Mouse (Mus musculus) kidney, postnatal 0 days (tissue): ENCODE measurements around the gene Klf16. TPM values are rescaled to one million over a fixed set of nuclear protein-coding genes. Genes with fewer than 3 reads are reported as not detected.

ENCODE experiments used
- ATAC-seq: fragments of 200-750 bp; cut with Nextera tagmentation; replicated peaks from 2 replicates; pipeline ENCODE4 v1.8.0; 2017; ENCODE audit warnings: low read depth, moderate number of reproducible peaks, moderate TSS enrichment, moderate library complexity; ENCODE audit not compliant: low FRiP score
- DNase-seq: peaks from one replicate; pipeline ENCODE4 v3.0.0-alpha.2; 2016; ENCODE audit warnings: low spot score
- H3K27ac ChIP-seq: fragments of 300-500 bp; sonication (generic); 2 replicates; pipeline ENCODE4 v1.5.1; 2014; ENCODE audit warnings: mild to moderate bottlenecking
- H3K27me3 ChIP-seq: fragments of 300-500 bp; sonication (generic); 2 replicates; pipeline ENCODE4 v1.6.1; 2014; ENCODE audit warnings: low read length, mixed read lengths; ENCODE audit not compliant: insufficient read depth
- H3K36me3 ChIP-seq: fragments of 300-500 bp; sonication (generic); 2 replicates; pipeline ENCODE4 v1.6.1; 2014; ENCODE audit warnings: low read length, mixed read lengths; ENCODE audit not compliant: insufficient read depth
- H3K4me1 ChIP-seq: fragments of 300-500 bp; sonication (generic); replicated peaks from 2 replicates; pipeline ENCODE4 v1.6.1; 2014; ENCODE audit warnings: antibody characterized with exemption, low read length, mixed read lengths; ENCODE audit not compliant: insufficient read depth
- H3K4me2 ChIP-seq: fragments of 300-500 bp; sonication (generic); 2 replicates; pipeline ENCODE4 v1.6.1; 2014; ENCODE audit warnings: mild to moderate bottlenecking, low read length, moderate library complexity, mixed read lengths
- H3K4me3 ChIP-seq: fragments of 300-500 bp; sonication (generic); replicated peaks from 2 replicates; pipeline ENCODE4 v1.5.1; 2014; ENCODE audit warnings: low read depth, low read length
- H3K9ac ChIP-seq: fragments of 300-500 bp; sonication (generic); 2 replicates; pipeline ENCODE4 v1.6.1; 2014; ENCODE audit warnings: low read depth, low read length
- H3K9me3 ChIP-seq: fragments of 300-500 bp; sonication (generic); replicated peaks from 2 replicates; pipeline ENCODE4 v1.6.1; 2016; ENCODE audit warnings: low read length, inconsistent platforms, mixed read lengths
- CTCF ChIP-seq: IDR thresholded peaks from 2 replicates; pipeline ENCODE4 v1.5.1; 2016; ENCODE audit warnings: antibody characterized with exemption, low read depth, mild to moderate bottlenecking, moderate library complexity
- WGBS: fragments of 180-500 bp; shearing (Covaris S2); extraction: QIAGEN DNeasy Blood & Tissue Kit; methylation state at CpG from one replicate; pipeline ENCODE4 v1.1.7; 2014; 5-methylcytosine and 5-hydroxymethylcytosine counted together
- polyA plus RNA-seq: library from polyadenylated mRNA; unstranded; fragments of >200 nt; fragmentation: Nextera tagmentation; extraction: Ambion mirVana; gene quantifications from 2 replicates; pipeline ENCODE4 v1.2.1, GENCODE M21; 2015

Gene Klf16
- polyA plus RNA-seq, 1 experiment from 2014 or later: 8.8 TPM

DNA sequence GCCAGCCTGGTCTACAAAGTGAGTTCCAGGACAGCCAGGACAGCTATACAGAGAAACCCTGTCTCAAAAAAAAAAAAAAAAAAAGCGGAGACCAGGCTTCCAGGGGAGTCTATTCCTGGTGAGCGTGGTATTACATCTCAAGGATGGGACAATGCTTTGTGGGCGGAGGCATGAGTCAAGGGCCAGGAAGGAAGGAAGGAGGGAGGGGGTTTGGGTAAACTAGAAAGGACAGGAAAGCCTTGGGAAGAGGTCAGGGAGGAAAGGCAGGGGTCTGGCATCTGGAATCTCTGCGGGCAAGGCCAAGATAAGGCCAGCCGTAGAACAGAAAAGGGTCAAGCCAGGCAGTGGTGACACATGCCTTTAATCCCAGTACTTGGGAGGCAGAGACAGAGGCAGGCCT lies 37.6 kb downstream of the Klf16 start:
- WGBS: 57% methylated on average over 4 of the region's 5 CpGs
- ATAC-seq (no peak), DNase-seq (peak; percentile 16)
- Histone ChIP-seq H3K36me3 (peaks cover 29% of the 10 kb centered on the region), H3K9me3 (no peaks in the 10 kb centered on the region), H3K27ac (no peak overlapping the region), H3K4me2 (no peak overlapping the region), H3K9ac (no peak overlapping the region), H3K4me3 (no peak overlapping the region), H3K27me3 (peaks cover 7% of the 10 kb centered on the region; the same call in 1 of the 2 replicates), H3K4me1 (peaks cover 7% of the 10 kb centered on the region; the same call in 1 of the 2 replicates)
- TF ChIP-seq CTCF: no peak

DNA sequence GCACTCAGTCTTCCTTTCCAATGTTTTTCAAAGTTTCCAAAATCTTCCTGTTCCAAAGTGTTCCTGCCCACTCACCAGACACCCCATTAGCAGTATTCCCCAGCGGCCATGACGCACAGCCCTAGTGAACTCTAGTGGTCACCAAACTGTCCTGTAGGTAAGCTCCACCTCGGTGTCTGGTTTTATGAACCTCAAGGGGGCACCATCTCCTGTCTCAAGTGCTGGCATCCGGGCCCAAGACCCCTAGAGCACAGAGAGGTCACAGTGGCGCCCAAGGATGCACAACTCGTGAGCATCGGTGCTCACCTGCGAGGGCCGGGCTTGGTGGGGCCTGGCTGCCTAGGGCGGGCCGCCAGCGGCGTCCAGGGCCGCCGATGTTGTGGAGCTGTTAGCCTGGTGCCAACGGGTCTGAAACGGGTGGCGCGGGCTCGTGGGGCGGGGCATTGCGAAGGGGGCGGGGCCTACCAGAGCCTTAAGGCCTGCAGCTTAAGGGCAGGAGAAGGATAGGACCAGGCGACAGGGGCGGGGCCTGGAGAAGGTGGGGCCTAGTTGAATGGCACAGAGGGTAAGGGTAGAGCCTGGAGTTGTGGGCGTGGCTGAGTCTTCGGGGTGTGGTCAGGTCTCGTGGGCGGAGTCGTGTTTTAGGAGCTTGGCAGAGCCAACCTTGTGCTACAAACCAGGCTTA lies 38.3 kb downstream of the Klf16 start, which contains the start of gene Atp8b3:
Atp8b3 (minus strand) TSS at position 415 of the 685 bp plus-strand sequence.
- Histone ChIP-seq H3K27ac (no peak within 1 kb of the TSS), H3K9ac (0 out of 2 replicates have a peak within 1 kb of the TSS, but pooled peaks have one; percentile 14)
- ATAC-seq: peak; percentile 91

DNA sequence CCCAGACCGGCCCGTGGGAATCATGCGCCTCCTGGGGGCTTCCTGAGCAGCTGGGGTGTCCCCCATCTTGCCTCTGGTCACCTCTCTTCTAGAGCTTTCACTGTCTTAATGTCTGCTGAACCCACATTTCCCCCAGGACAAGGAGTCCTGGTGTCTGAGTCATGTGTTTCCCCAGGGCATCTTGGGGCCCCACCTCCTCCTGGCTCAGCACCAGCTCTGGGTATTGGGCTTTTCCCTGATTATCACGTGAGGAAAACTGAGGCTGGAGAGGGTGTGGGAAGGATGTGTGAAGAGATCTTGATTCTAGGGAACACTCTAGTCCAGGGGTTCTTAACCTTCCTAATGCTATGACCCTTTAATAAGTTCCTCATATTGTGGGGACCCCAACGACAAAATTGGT lies 38.9 kb downstream of the Klf16 start:
- Histone ChIP-seq H3K27ac (no peak overlapping the region), H3K9ac (no peak overlapping the region), H3K9me3 (no peaks in the 10 kb centered on the region), H3K4me2 (no peak overlapping the region), H3K4me3 (no peak overlapping the region), H3K36me3 (peaks cover 20% of the 10 kb centered on the region), H3K27me3 (peaks cover 7% of the 10 kb centered on the region; the same call in 1 of the 2 replicates), H3K4me1 (peaks cover 7% of the 10 kb centered on the region; the same call in 1 of the 2 replicates)
- ATAC-seq: no peak
- TF ChIP-seq CTCF: no peak
- DNase-seq: no peak
- WGBS: 51% methylated on average over 5 of the region's 5 CpGs

More for the DNA sequence above, 38.3 kb downstream of the Klf16 start, which contains the start of gene Atp8b3:
- H3K27me3 ChIP-seq: peaks cover 7% of the 10 kb centered on the region; the same call in 1 of the 2 replicates
- WGBS: 2% methylated on average over 30 of the region's 30 CpGs
- peaks cover 7% of the 10 kb centered on the region; the same call in 1 of the 2 replicates for H3K4me1 ChIP-seq
- DNase-seq: peak; percentile 95
- peaks cover 22% of the 10 kb centered on the region for H3K36me3 ChIP-seq
- peak within 1 kb of the TSS; percentile 21; the same call in 1 of the 2 replicates for H3K4me3 ChIP-seq
- peak within 1 kb of the TSS; percentile 52 for H3K4me2 ChIP-seq
- TF ChIP-seq CTCF: peak; percentile 44
- H3K9me3 ChIP-seq: no peaks in the 10 kb centered on the region

DNA sequence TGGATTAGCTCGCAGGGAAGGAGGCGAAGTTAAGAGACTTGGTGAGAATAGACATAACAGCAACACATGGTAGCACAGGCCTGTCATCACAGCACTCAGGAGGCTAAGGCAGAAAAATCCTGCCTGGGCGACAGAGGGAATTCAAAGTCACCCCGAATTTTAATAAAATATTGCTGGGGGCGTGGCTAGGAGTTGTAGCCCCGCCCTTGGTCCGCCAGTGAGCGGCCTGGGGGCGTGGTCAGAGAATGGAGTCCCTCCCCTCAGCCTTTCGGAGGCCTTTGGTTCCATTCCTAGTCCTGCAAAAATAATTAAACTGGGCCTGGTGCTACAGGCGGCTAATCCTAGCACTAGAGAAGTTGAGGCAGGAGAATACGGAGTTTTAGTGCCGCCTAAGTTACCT lies 41.4 kb downstream of the Klf16 start:
- Histone ChIP-seq H3K36me3 (no peaks in the 10 kb centered on the region), H3K4me1 (peaks cover 7% of the 10 kb centered on the region; the same call in 1 of the 2 replicates), H3K27me3 (peaks cover 7% of the 10 kb centered on the region; the same call in 1 of the 2 replicates), H3K4me3 (no peak overlapping the region), H3K9ac (no peak overlapping the region), H3K9me3 (no peaks in the 10 kb centered on the region), H3K4me2 (no peak overlapping the region), H3K27ac (no peak overlapping the region)
- peak; percentile 41 for DNase-seq
- 16% methylated on average over 13 of the region's 13 CpGs for WGBS
- no peak for ATAC-seq
- no peak for TF ChIP-seq CTCF

DNA sequence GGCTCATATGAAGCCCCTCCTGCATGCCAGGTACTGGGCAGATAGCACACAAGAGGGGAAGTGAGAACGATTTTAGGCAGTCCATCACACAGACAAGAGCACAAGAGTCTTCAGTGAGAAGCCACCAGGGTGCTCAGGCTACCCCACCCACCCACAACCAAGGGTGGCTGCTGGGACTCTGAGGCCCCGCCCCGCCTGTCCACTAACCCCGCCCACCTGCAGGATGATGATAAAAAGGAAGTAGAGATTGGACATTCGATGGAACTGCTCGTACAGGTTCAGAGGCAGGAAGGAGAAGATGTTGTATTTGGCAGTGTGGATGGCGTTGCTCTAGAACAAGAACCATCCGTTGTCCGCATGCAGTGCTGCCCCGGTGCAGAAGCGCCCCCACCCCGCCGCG lies 42.0 kb downstream of the Klf16 start:
- ATAC-seq: no peak
- H3K4me3 ChIP-seq: no peak overlapping the region

DNA sequence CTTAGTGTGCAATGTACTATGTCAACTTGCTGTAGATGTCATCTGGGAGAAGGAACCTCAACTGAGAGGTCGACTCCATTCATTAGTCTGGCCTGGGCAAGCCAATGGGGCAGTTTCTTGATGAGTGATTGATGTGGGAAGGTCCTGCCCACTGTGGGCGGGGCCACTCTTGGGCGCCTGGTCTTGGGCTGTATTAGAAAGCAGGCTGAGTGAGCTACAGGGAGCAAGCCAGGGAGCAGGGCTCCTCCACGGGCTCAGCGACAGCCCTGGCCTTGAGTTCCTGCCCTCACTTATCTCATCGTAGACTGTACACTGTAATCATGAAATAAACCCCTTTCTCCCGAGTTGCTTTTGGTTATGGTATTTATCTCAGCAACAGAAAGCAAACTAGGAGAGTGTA lies 43.4 kb downstream of the Klf16 start:
- no peaks in the 10 kb centered on the region for H3K9me3 ChIP-seq
- no peak overlapping the region for H3K27ac ChIP-seq
- H3K4me1 ChIP-seq: peaks cover 5% of the 10 kb centered on the region; the same call in 1 of the 2 replicates
- H3K36me3 ChIP-seq: no peaks in the 10 kb centered on the region
- peaks cover 7% of the 10 kb centered on the region; the same call in 1 of the 2 replicates for H3K27me3 ChIP-seq
- no peak overlapping the region for H3K9ac ChIP-seq
- DNase-seq: no peak
- H3K4me3 ChIP-seq: no peak overlapping the region
- no peak for TF ChIP-seq CTCF
- no peak; the same call in 1 of the 2 replicates for ATAC-seq
- H3K4me2 ChIP-seq: no peak overlapping the region
- WGBS: 20% methylated on average over 7 of the region's 7 CpGs

More for the DNA sequence above, 42.0 kb downstream of the Klf16 start:
- TF ChIP-seq CTCF: no peak
- WGBS: 9% methylated on average over 14 of the region's 14 CpGs
- Histone ChIP-seq H3K9ac (no peak overlapping the region), H3K27me3 (peaks cover 7% of the 10 kb centered on the region; the same call in 1 of the 2 replicates), H3K4me1 (peaks cover 7% of the 10 kb centered on the region; the same call in 1 of the 2 replicates), H3K36me3 (no peaks in the 10 kb centered on the region), H3K4me2 (0 out of 2 replicates have a peak overlapping the region, but pooled peaks have one; percentile 23), H3K9me3 (no peaks in the 10 kb centered on the region), H3K27ac (no peak overlapping the region)
- DNase-seq: no peak
